Mouse (Mus musculus): Measurements from ENCODE around the gene Wnt7a. TPM values are rescaled to one million over a fixed set of nuclear protein-coding genes. Genes with fewer than 3 reads are reported as not detected.

The Wnt7a gene
- not detected for polyA plus RNA-seq (2017; shearing (Covaris generic))

DNA sequence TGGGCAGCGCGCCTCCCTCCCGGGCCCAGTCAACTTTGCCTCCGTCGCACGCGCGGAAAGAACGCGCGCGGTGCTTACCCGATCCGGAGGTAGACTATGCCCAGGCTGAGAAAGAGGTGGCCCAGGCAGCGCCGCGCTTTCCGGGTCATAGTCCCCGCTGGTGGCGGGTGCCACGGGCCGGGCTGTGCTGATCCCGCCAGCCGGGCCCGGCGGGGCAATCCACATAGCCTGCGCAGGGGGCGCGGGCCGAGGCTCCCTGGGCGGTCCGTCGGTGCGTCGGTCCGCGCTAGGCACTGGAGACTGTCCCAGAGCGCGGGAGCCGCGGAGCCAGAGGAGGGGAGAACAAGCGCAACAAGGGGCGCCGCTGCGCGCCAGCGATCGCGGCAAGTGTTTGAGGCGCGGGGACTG, at the start of gene Wnt7a:
Gene Wnt7a, minus strand, starts transcription at position 403 of the 408 bp plus-strand sequence.

Other genes starting within 250 kb of the Wnt7a start
- gene Fbln2, start 198.9 kb downstream of the Wnt7a start, polyA plus RNA-seq (2017; shearing (Covaris generic)): 0.85 TPM
- gene Chchd4, start 62.2 kb upstream of the Wnt7a start, polyA plus RNA-seq (2017; shearing (Covaris generic)): 17.1 TPM
- 86.4 TPM for gene Tmem43, start 62.3 kb upstream of the Wnt7a start, polyA plus RNA-seq (2017; shearing (Covaris generic))
- gene Xpc, start 104.5 kb upstream of the Wnt7a start, polyA plus RNA-seq (2017; shearing (Covaris generic)): 39.2 TPM
- 140 TPM for gene Lsm3, start 104.6 kb upstream of the Wnt7a start, polyA plus RNA-seq (2017; shearing (Covaris generic))

Data from inflammation-experienced regulatory T-cells, adult 16 weeks (primary cell).